Mouse (Mus musculus): Measurements from ENCODE around the gene Pex6. TPM values are rescaled to one million over a fixed set of nuclear protein-coding genes. Genes with fewer than 3 reads are reported as not detected.

Pex6 gene
- polyA plus RNA-seq (2017; shearing (Covaris generic)) = 1 to 10 TPM; 3.1 to 4.8 (median 4.6) TPM

DNA sequence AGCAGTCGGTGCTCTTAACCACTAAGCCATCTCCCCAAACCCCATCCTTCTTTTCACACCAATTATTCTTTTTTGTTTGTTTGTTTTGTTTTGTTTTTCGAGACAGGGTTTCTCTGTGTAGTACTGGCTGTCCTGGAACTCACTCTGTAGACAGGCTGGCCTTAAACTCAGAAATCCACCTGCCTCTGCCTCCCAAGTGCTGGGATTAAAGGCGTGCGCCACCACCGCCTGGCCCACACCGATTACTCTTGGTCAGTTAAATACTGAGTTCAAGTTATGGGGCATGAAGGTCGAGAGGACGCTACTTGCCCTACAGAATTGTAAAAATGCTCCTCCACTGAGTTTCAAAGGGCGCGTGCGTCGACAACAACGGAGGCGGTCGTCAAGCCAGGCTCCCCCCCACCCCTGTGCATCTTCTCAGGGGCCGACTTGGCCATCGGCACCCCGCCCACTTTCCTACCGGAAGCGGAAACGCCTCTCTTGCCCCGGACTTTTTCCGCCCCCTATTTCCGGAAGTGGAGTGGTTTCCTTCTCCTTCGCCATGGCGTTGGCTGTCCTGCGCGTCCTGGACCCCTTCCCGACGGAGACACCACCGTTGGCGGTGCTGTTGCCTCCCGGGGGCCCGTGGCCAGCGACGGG, at the start of gene Pex6:
Gene Pex6, plus strand, starts transcription at position 505 of the 639 bp plus-strand sequence.
- peak; percentile 95 for ATAC-seq

DNA sequence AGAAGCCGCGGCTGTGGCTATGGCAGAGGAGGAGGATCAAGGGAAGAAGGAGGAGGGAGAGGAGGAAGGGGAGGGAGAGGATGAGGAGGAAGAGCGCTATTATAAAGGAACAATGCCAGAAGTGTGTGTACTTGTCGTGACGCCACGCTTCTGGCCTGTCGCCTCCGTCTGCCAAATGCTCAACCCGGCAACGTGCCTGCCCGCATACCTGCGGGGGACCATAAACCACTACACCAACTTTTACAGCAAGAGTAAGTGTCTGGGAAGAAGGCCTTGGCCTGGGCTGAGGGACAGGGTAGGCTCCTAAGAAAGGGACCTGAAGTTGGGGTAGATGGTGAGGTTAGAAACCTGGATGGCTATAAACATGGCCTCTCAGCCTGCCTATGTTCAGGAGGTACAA, 49.3 kb upstream of the Pex6 start:
- no peak for ATAC-seq

DNA sequence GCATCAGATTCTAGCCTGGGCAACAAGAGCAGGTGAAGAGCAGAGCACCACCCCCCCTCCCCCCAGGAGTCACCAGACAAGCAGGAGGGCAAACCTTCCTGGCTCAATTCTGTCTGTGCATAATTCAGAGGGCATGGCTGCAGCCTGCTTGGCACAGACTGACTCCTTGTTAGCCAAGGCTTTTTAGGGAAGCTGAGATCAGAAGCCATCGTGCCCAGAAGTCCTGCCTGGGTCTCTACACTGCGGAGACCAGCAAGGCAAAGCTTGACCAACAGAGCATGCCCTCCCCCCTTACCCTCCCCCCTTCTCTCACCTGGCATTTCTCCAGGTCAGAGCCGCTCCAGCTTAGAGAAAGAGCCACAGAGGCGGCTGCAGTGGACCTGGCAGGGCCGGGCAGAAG, 48.5 kb upstream of the Pex6 start:
- no peak for ATAC-seq

DNA sequence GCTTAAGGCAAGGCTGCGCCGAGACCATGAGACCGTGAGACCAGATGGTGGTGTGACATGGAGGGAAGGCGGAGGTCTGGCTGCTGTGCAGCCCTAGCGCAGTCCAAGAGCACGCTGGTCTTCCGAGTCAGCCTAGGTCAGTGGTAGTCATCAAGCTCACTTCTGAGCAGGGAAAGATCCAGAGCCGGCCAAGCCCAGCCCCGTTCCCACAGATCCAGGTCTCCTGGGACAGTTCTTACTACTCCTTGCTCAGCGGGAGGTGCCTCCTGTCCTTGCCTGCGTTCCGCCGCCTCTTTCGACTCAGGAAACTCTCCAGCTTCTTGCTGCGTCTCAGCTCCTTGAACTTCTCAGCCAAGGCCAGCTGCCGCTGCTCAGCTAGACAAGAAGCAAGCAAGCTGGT, 43.6 kb upstream of the Pex6 start:
- no peak for ATAC-seq

DNA sequence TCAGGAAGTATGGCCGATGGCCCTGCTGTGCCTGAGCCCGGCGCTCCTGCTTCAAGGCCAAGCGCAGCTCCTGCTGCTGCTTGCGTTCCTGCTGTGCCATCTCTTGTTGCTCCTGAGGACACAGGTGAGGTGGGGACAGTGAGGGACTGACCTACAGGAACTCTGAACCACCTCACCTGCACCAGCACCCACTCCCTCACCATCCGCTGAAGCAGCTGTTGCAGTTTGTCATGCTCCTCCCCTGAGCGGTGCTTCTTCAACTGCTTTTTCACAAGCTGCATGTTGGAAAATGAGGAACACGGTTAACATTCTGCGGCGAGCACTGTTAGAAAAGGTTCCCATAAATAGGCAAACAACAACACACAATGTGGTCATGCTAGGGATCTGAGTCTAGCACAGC, 41.4 kb upstream of the Pex6 start:
- no peak for ATAC-seq

DNA sequence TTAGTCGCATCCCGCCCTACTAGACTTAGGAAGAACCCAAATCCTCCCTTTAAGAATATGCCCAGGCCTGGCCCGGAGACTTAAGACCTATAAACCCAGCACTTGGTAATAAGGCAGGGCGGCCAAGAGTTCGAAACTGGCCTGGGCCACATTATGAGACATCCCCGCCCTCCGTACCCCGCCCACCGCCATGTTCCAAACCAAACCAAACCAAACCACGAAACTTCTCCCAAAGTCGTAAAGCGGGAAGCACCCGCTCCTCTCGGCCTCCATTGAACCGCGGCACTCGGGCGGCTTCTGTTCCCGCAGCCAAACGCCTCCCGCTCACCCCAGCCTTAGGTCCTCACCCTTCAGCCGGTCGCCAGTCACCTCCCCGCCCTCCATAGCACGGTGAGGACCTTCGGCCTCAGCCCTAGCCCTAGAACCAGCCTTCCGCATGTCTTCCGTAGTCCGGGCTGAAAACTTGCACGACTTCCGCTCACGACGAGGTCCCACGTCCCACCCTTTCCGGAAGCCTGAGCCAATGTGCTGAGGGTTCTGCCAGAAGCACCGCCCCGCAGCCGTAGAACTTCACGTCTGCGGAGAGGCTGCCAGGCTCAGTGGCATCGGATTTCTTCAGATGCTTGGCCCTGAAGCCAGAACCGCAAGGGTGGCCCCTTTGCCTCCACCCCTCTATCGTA, 37.3 kb upstream of the Pex6 start, which contains the start of gene Rrp36:
Gene Rrp36, minus strand, starts transcription at position 503 of the 680 bp plus-strand sequence.
- peak; percentile 100 for ATAC-seq

DNA sequence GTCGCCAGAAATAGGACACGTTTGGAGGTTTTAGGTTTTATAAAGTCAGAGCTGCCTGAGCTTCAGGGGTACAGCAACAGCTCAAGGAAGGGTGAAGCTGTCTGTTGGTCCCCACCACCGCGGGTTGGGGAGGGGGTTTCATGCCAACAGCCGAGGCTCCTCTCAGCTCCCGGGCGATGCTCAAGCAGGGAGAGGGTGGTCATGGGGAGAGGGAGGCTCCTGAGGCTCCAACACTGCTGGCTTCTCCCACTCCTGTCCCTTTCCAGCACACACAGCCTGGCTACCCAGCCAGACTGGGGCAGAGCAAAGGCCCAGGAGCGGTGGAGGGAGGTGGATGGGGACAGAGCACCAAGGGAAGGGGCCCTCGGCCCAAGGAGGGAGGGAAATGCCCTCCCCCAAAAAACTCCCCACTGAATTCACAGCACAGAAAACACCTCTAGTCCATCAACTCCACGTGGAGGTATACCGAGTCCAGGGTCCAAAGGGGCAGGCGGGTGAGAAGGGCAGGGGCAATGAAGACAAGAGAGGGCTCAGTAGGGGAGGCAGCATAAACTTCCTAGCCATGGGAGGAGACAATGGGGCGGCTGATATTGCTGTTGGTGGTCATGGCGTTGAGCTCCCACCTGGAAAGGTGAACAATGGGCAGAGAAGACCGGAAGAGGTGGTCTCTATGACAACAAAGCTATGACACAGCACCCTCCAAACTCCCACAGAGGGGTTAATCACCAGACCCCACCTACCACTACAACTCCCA, 36.6 kb upstream of the Pex6 start:
- ATAC-seq = peak; percentile 18

DNA sequence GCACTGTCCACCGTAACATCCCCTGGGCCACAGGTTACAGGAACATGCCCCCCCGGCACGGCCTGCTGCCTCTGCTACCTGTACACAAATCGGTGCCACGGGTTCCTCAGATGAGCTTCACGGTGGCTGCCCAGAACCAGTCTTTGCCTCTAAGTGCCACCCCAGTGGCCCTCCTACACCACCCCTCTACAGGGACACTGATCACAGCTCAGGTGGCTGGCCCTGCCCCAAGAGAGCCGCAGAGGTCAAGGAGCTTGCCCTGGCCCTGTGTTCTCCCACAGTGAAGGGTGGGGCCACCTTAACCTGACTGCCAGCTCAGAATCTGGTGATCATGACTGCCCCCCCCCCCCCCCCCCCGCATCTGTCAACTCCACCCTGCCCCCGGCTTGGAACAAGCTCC, 32.8 kb upstream of the Pex6 start, which contains the start of gene Mea1:
Gene Mea1, plus strand, starts transcription at position 378 of the 400 bp plus-strand sequence.
- no peak for ATAC-seq

DNA sequence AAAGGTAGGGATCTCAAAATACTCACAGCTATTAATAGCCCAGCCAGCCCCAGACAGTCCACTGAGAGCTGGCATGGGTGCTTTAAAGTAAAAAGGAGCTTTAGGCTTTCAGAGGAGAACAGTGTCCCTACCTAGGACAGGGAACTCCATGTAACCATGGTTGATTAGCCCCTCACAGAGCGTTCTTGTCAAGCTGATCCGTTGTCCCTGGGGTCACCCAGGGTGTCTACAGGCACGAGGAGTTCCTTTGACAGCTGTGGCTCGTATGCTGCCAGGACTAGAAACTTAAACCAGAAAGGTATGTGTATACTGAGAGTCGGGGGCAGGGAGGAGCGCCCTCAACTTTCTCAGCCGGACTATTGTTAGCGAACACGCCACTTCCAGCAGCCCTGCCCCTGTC, 32.4 kb upstream of the Pex6 start:
- ATAC-seq = no peak

DNA sequence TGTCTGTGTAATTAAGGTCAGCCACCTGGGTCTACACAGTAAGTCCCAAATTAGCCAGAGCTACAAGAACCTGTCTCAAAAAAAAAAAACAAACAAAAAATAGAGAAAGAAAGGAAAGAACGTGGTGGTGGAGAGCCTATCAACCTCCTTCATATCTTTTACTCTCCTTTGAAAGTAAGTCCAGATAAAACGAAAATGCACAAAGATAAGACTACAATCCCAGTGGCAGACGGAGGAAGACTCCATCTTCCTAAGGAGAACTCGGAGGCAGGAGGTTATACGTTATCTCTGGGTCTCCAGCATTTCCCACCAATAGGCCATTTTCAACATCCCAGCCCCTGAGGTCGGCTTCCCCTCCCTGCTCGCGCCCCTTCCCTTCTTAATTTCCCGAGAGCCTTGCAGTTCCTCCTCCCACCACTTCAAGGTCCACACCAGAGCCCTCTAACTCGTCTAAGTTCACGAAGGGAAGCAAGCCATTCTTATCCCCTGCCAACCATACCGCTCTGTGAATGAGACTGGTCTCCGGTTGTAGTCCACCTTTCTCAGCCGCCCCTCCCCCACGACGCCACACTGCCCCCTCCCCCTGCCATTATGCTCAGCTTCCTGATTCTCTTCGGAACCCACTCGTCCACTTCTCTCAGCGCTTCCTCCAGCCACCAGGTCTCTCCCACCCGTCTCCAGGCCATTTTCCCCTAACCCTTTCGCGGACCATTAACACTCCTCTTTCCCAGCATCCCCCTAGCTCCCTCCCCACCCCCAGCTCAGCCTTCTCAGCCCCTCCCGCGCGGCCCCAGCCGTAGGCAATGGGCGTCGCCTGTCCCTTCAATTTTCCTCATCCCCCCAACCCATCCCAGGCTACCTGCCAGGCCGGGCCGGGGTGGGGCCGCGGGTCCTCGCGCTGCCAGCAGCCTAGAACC, 31.2 kb upstream of the Pex6 start:
- ATAC-seq = no peak

DNA sequence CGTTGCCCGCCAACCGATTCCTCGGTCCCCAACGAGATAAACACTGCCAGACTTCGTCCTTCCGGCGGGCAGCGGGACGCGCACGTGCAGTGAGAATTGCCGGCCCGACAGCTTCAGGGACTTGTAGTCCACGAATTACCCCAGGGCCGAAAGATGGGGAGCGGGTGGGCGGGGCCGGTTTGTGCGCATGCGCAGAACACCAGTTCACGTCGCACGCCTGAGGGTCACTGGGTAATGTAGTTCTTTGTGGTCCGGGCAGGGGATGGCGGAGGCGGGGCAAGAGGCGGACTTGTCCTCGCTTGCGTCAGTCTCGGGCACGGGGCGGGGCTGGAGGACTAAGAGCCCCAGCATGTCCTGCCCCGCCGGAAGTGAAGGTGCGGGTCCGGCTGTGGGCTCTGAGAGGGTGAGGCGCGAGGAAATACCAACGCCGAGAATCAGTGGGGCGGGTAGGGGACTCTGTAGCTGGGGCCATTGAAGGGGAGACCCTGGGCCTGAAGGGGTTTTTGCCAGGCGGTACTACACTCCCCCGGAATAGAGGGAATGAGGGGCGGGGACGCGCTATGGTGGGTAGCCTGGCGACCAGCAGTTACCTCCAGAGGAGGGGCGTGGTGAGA, 30.4 kb upstream of the Pex6 start, which contains the start of gene Klhdc3:
Gene Klhdc3, minus strand, starts transcription at position 155 of the 614 bp plus-strand sequence.
- peak; percentile 98 for ATAC-seq

DNA sequence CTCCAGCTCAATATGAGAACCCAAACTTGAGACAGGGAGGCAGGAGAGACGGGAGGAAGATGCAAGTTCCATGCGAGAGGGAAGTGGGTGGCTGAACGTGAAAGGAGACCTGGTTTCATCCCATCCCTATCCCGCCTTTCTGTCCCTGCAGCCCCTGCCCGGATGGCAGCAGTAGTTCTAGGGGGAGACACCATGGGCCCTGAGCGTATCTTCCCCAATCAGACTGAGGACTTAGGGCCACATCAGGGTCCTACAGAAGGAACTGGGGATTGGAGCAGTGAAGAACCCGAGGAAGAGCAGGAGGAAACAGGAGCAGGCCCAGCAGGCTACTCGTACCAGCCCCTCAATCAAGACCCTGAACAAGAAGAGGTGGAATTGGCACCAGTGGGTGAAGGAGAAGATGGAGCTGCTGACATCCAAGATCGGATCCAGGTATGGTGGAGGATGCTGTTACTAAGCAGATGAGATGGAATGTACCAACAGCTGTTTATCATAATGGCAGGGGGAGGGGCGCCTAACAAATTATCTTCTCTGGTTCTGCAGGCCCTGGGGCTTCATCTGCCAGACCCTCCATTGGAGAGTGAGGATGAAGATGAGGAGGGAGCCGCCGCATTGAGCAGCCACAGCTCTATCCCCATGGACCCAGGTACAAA, 29.7 kb upstream of the Pex6 start:
- no peak for ATAC-seq

DNA sequence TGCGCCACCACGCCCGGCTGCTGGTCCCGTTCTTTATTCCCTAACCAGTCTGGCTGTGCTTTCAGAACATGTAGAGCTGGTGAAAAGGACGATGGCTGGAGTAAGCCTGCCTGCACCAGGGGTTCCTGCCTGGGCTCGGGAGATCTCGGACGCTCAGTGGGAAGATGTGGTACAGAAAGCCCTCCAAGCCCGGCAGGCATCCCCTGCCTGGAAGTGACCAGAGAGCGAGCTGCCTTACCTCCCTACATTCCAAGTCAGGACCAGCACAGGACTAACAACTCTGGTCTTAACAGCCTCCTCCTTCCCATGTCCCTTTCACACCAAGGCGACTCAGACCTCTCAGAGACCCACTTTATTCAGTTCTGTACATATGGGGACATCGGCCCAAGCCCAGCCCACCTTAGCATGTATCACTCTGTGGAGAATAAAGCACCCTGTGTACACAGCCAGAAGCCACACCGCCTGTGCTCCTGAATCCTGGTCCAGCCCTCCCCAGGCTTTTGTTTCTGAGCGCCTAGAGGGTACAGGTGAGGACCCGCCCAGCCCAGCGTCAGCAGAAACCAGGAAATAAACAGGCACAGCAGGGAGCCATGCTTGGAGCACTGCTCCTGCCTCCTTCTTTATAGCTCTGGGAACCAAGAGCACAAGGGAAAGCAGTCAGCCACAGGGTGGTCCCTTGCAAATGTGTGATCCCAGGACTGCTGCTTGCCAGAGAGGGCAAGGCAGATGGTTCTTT, 28.4 kb upstream of the Pex6 start:
- ATAC-seq = no peak

DNA sequence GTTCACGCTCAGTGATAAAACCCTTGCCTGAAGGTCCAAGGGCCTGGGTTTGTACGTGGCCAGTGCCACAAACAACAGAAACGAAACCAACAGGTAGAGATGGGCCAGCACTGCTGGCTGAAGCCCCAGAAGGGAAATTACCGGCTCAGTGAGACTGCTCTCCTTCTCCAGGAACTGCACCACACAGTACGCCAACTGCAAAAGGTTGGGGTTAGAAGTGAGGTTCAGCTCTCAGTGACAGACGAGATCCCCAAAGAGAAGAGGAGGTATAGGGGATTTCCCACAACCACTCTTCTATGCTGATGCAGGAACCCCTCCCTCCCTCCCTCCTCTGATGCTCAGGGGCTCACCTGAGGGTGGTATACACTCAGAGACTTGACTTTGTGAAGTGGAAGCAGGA, 25.4 kb upstream of the Pex6 start:
- peak; percentile 79 for ATAC-seq

DNA sequence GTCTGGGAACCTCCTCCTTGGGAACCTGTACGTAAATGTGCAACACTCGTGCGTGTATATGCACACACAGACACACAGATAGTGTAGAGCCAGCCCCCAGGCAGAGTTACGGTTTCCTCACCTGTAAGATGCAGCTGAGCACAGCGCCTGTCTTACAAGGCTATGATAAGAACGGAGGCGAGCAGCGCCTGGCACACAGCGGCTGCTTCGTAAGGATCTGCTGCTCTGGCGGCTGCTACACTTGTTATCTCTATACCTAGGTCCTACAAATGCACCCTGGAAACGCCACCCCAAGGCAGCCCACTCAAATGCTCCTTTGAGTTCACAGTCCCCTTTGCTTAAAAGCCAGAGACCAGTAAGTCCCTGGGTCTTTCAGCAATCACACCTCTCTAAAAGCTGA, 20.6 kb upstream of the Pex6 start:
- ATAC-seq = no peak

DNA sequence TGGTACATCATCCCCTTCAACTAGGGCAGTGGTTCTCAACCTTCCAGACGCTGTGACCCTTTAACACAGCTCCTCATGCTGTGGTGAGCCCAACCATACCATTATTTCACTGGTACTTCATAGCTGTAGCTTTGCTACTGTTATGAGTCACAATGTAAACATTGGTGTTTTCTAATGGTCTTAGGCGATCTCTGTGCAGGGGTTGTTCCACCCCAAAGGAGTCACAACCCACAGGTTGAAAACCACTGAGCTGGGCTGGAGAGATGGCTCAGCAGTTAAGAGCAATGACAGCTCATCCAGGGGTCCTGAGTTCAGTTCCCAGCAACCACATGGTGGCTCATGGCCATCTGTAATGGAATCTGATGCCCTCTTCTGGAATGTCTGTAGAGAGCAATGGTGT, 19.9 kb upstream of the Pex6 start:
- ATAC-seq = no peak

DNA sequence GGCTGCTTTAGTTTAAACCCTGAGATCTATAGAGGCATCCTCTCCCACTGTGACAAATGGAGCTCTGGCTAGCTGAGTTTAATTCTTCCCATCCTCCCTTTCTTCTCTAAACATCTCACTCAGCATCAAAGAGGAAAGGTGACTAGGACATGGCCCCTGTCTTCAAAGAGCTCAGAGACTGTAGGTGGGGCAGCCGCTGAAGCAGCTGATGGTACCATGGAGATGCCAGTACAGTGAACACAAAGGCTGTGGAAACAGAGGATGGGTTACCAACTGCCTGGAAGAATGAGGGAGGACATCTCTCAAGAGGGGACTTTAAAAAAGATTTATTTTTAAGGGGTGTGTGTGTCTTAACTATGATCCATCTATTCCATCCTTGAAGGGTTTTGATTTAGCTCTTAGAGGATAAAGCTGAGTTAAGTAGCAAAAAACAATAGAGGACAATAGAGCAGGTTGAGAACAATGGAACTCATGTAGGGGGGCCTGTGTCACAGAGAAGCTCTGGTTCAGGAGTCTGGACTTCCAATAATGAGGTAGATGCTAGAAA, 16.7 kb upstream of the Pex6 start:
- ATAC-seq = no peak

DNA sequence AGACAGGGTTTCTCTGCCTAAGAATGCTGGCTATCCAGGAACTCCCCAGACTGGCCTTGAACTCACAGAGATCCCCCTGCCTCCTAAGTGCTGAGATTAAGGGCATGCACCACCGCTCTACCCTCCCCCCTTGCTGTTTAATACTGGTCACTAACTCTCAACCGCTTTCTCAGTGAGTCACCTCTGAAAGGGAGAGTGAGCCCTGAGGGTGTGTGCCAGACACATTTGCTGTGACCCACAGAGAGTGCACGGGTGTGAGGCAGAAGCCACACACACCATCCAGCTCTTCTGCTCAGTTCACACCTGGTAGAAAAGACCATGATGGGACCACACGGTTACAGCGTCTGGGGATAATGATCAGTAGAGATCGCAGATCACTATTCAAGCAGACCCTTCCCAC, 12.7 kb upstream of the Pex6 start:
- no peak for ATAC-seq

DNA sequence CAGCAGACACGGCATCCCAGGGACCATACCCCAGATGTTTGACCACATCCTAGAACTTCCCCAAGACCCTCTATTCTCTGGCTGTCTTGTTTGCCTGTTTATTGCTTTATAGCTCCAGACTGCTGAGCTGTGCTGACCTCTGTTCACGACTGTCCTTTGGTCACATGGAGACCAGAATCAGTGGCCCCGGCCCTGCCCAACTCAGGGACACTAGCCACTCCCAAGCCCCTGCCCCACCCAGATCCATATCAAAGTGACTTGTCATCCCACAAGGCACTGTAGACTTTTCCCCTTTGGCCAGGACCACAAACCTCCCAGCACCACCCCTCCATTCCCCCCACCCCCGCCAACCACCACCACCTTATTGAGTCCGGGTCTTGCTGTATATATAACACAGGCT, 12.0 kb upstream of the Pex6 start:
- no peak for ATAC-seq

DNA sequence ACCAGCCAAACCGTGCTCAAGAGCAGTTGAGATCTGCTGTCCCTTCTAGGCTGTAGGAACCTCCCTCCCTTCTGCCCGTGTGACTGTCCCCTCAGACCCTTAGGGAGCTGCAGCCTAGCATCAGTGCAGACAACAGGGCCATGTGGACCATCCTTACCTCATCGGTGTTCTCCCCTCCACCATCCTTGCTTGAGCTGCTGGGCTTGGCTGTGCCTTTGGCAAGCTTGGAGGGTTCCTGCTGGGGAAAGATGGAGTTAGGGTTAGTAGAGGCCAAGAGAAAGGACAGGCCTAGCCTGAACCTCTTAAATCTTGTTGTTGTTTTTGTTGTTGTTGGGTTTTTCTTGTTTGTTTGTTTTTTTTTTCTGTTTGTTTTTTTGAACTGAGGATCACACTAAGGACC, 11.4 kb upstream of the Pex6 start:
- no peak for ATAC-seq

Data from inflammation-experienced regulatory T-cells, adult 6 months (primary cell).